Mouse (Mus musculus) kidney, postnatal 0 days (tissue): ENCODE measurements at regions not wholly inside any gene's neighbourhood (a gene's known extent, or its start where the extent isn't known, plus 50 kb on each side); places are given as distances from the start of the nearest gene placed in this dataset.

Experiments used
- ATAC-seq: fragments of 200-750 bp; cut with Nextera tagmentation; replicated peaks from 2 replicates; pipeline ENCODE4 v1.8.0; 2017; ENCODE audit warnings: low read depth, moderate number of reproducible peaks, moderate TSS enrichment, moderate library complexity; ENCODE audit not compliant: low FRiP score
- DNase-seq: peaks from one replicate; pipeline ENCODE4 v3.0.0-alpha.2; 2016; ENCODE audit warnings: low spot score
- H3K27ac ChIP-seq: fragments of 300-500 bp; sonication (generic); 2 replicates; pipeline ENCODE4 v1.5.1; 2014; ENCODE audit warnings: mild to moderate bottlenecking
- H3K27me3 ChIP-seq: fragments of 300-500 bp; sonication (generic); 2 replicates; pipeline ENCODE4 v1.6.1; 2014; ENCODE audit warnings: low read length, mixed read lengths; ENCODE audit not compliant: insufficient read depth
- H3K36me3 ChIP-seq: fragments of 300-500 bp; sonication (generic); 2 replicates; pipeline ENCODE4 v1.6.1; 2014; ENCODE audit warnings: low read length, mixed read lengths; ENCODE audit not compliant: insufficient read depth
- H3K4me1 ChIP-seq: fragments of 300-500 bp; sonication (generic); replicated peaks from 2 replicates; pipeline ENCODE4 v1.6.1; 2014; ENCODE audit warnings: antibody characterized with exemption, low read length, mixed read lengths; ENCODE audit not compliant: insufficient read depth
- H3K4me2 ChIP-seq: fragments of 300-500 bp; sonication (generic); 2 replicates; pipeline ENCODE4 v1.6.1; 2014; ENCODE audit warnings: mild to moderate bottlenecking, low read length, moderate library complexity, mixed read lengths
- H3K4me3 ChIP-seq: fragments of 300-500 bp; sonication (generic); replicated peaks from 2 replicates; pipeline ENCODE4 v1.5.1; 2014; ENCODE audit warnings: low read depth, low read length
- H3K9ac ChIP-seq: fragments of 300-500 bp; sonication (generic); 2 replicates; pipeline ENCODE4 v1.6.1; 2014; ENCODE audit warnings: low read depth, low read length
- H3K9me3 ChIP-seq: fragments of 300-500 bp; sonication (generic); replicated peaks from 2 replicates; pipeline ENCODE4 v1.6.1; 2016; ENCODE audit warnings: low read length, inconsistent platforms, mixed read lengths
- CTCF ChIP-seq: IDR thresholded peaks from 2 replicates; pipeline ENCODE4 v1.5.1; 2016; ENCODE audit warnings: antibody characterized with exemption, low read depth, mild to moderate bottlenecking, moderate library complexity
- WGBS: fragments of 180-500 bp; shearing (Covaris S2); extraction: QIAGEN DNeasy Blood & Tissue Kit; methylation state at CpG from one replicate; pipeline ENCODE4 v1.1.7; 2014; 5-methylcytosine and 5-hydroxymethylcytosine counted together

GRCm38 (mm10) chr9:33774178-33774577 lies 711.5 kb upstream of the Kirrel3 start:
- TF ChIP-seq CTCF: no peak
- Histone ChIP-seq H3K9ac (no peak overlapping the region), H3K27ac (no peak overlapping the region), H3K36me3 (no peaks in the 10 kb centered on the region), H3K27me3 (no peaks in the 10 kb centered on the region), H3K9me3 (no peaks in the 10 kb centered on the region), H3K4me1 (no peaks in the 10 kb centered on the region), H3K4me3 (no peak overlapping the region), H3K4me2 (no peak overlapping the region)
- DNase-seq: no peak
- ATAC-seq: no peak
- WGBS: 70% methylated on average over 5 of the region's 5 CpGs

GRCm38 (mm10) chr9:33790617-33791016 lies 695.1 kb upstream of the Kirrel3 start:
- 80% methylated on average over 4 of the region's 4 CpGs for WGBS
- H3K9ac ChIP-seq: no peak overlapping the region

GRCm38 (mm10) chr9:33800250-33800649 lies 685.4 kb upstream of the Kirrel3 start:
- Histone ChIP-seq H3K36me3 (no peaks in the 10 kb centered on the region), H3K4me1 (no peaks in the 10 kb centered on the region), H3K9me3 (no peaks in the 10 kb centered on the region), H3K4me3 (no peak overlapping the region), H3K9ac (no peak overlapping the region), H3K27ac (no peak overlapping the region), H3K27me3 (no peaks in the 10 kb centered on the region), H3K4me2 (no peak overlapping the region)
- 62% methylated on average over 6 of the region's 6 CpGs for WGBS
- ATAC-seq: no peak
- no peak for DNase-seq
- TF ChIP-seq CTCF: no peak

More at GRCm38 (mm10) chr9:33790617-33791016, 695.1 kb upstream of the Kirrel3 start:
- TF ChIP-seq CTCF: no peak
- Histone ChIP-seq H3K36me3 (no peaks in the 10 kb centered on the region), H3K4me3 (no peak overlapping the region), H3K9me3 (no peaks in the 10 kb centered on the region), H3K27me3 (no peaks in the 10 kb centered on the region), H3K4me2 (no peak overlapping the region), H3K4me1 (no peaks in the 10 kb centered on the region), H3K27ac (no peak overlapping the region)
- ATAC-seq (no peak), DNase-seq (no peak)

- Histone ChIP-seq H3K27ac (no peak overlapping the region), H3K4me2 (no peak overlapping the region), H3K27me3 (no peaks in the 10 kb centered on the region), H3K9ac (no peak overlapping the region), H3K4me3 (no peak overlapping the region), H3K36me3 (no peaks in the 10 kb centered on the region), H3K4me1 (no peaks in the 10 kb centered on the region), H3K9me3 (no peaks in the 10 kb centered on the region)
- ATAC-seq: no peak
- TF ChIP-seq CTCF: no peak
- peak; percentile 11 for DNase-seq
- 16% methylated on average over 1 of the region's 1 CpGs for WGBS
Observed at GRCm38 (mm10) chr9:33800763-33801162, 684.9 kb upstream of the Kirrel3 start.

- no peaks in the 10 kb centered on the region for H3K27me3 ChIP-seq
- ATAC-seq: no peak
- H3K4me2 ChIP-seq: no peak overlapping the region
- H3K9ac ChIP-seq: no peak overlapping the region
- H3K36me3 ChIP-seq: no peaks in the 10 kb centered on the region
- no peak for TF ChIP-seq CTCF
- no peaks in the 10 kb centered on the region for H3K4me1 ChIP-seq
- 48% methylated on average over 5 of the region's 5 CpGs for WGBS
- H3K27ac ChIP-seq: no peak overlapping the region
- peak; percentile 4 for DNase-seq
- no peak overlapping the region for H3K4me3 ChIP-seq
- H3K9me3 ChIP-seq: no peaks in the 10 kb centered on the region
Observed at GRCm38 (mm10) chr9:33814739-33815368, 670.8 kb upstream of the Kirrel3 start.

GRCm38 (mm10) chr9:33822574-33823394 lies 662.9 kb upstream of the Kirrel3 start:
- no peak for ATAC-seq
- WGBS: 64% methylated on average over 9 of the region's 9 CpGs
- Histone ChIP-seq H3K36me3 (no peaks in the 10 kb centered on the region), H3K4me1 (no peaks in the 10 kb centered on the region), H3K27ac (no peak overlapping the region), H3K9ac (no peak overlapping the region), H3K4me2 (no peak overlapping the region), H3K27me3 (no peaks in the 10 kb centered on the region), H3K4me3 (no peak overlapping the region), H3K9me3 (no peaks in the 10 kb centered on the region)
- no peak for DNase-seq
- TF ChIP-seq CTCF: no peak
